19 mouse cellular contexts compared by ENCODE assay signal in the genomic region with DNA sequence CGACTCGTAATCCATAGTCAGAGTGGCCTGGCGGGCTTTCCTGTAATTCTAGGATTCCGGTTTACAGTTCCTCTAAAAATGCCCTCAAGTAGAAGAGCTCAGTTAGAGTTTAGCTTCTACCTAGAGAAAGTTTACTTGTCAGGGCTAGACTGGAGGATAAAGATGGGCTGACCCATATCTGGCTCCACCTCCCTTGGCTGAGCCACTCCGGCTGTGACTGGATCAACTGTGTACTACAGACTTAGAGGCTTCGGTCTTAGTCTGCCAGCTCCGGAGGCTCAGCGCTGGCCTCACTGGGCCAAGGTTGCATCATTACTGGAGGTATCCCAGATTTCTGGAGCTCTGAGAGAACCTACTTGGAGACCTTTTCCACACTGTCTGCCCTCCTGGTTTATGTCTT.
DNase-seq lines count a peak whose midpoint lies in the region; TF ChIP-seq lines count a peak whose summit lies in the region.
"Had no signal": no experiment of that assay in that cellular context is flagged by ENCODE, and none has a peak within 500 bp of the region (broad histone marks: within the 10 kb centered on the region; RNA-seq: fewer than 3 reads in every experiment).

No protein-coding gene starts in this region.

- H3K4me1 ChIP-seq in lung, adult 2 months (ENCODE audit: control insufficient read depth, insufficient read depth, low read length), result no peaks in the 10 kb centered on the region
- H3K4me1 ChIP-seq: heart, embryonic 13.5 days; lung, embryonic 15.5 days; midbrain, embryonic 13.5 days had no signal

- H3K4me3 ChIP-seq in lung, adult 2 months (replicated peaks; ENCODE audit: extremely low read depth, low read depth, low read length), result no peak overlapping the region
- H3K4me3 ChIP-seq: erythroblast, embryonic 14.5 days; heart, embryonic 13.5 days; hindbrain, embryonic 15.5 days; lung, embryonic 15.5 days; midbrain, embryonic 13.5 days; myocyte had no signal

- intact Hi-C loops in gastrocnemius, postnatal 14 days (cut with DNase I; ENCODE audit: low total_unique reads), result no loop called here
- intact Hi-C loops in gastrocnemius, postnatal 36 days (cut with DNase I), result no loop called here

- TF ChIP-seq POLR2A in lung, adult 2 months (IDR thresholded peaks at IDR 0.05; ENCODE audit: borderline replicate concordance, extremely low read depth, low read depth, low read length), result no peak

- 80% methylated on average over 8 of the region's 8 CpGs for WGBS in lung, adult 2 months

- peak; percentile 18 for DNase-seq in adrenal gland, postnatal 25 days
- no peak for DNase-seq in adrenal gland, postnatal 4 days (ENCODE audit: low spot score in 2 of 2)
- DNase-seq in gastrocnemius, postnatal 14 days, result peak; percentile 13
- no peak for DNase-seq in gastrocnemius, postnatal 36 days
- peak; percentile 44 for DNase-seq in adipocyte (ENCODE audit: low spot score)
- peak; percentile 70 for DNase-seq in gonadal fat pad, adult 2 months (ENCODE audit: low read depth)
- DNase-seq in right cerebral cortex, postnatal 25 days, result no peak
- DNase-seq in lung, adult 2 months, result no peak
- DNase-seq: gastrocnemius, postnatal 25 days; heart, postnatal 36 days; left cerebral cortex, postnatal 4 days; retina, postnatal 1 day; thymus, postnatal 4 days had no signal

- no peak for TF ChIP-seq CTCF in lung, adult 2 months (IDR thresholded peaks at IDR 0.05; ENCODE audit: insufficient read depth, low read length)

Comparison
In these comparisons a context has a peak if more than half of its experiments do, and no peak if none do; other contexts are left out.
1. DNase-seq: peak in adrenal gland, postnatal 25 days (single experiment), gastrocnemius, postnatal 14 days (single experiment), adipocyte (single experiment) and gonadal fat pad, adult 2 months (single experiment); none in adrenal gland, postnatal 4 days (0 of 2), gastrocnemius, postnatal 36 days (0 of 2), right cerebral cortex, postnatal 25 days (single experiment) and lung, adult 2 months (single experiment).